Mouse (Mus musculus) testis, adult 2 months (tissue): ENCODE data around the gene Doc2a.

Source experiments
- CTCF ChIP-seq: fragments of 200-500 bp; IDR thresholded peaks from 2 replicates; pipeline ENCODE4 v1.5.1; 2012; ENCODE audit warnings: low read depth, mild to moderate bottlenecking, inconsistent platforms, low read length, moderate library complexity; ENCODE audit not compliant: control insufficient read depth, insufficient read depth, insufficient replicate concordance
- POLR2A ChIP-seq: fragments of 200-500 bp; IDR thresholded peaks from 2 replicates; pipeline ENCODE4 v1.6.1; 2012; ENCODE audit warnings: low read depth, mild to moderate bottlenecking, inconsistent platforms, low read length, moderate library complexity; ENCODE audit not compliant: control insufficient read depth

DNA sequence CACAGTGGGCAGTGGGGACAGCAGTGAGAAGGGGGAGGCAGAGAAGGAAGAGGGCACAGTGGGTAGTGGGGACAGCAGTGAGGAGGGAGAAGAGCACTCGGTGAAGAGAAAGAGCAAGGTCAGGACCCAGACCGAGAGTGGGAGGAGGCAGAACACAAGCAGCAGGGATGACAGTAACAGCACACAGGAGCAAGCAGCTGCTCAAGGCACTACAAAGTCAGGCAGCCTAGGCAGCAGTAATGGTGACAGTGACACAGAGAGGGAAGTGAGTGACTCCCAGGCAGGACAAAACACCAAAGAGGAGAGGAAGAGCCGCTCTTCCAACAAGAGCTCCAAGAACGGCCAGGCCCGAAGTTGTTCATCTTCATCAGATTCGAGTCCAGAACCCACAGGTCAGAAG is 16.6 kb downstream of the Doc2a start:
- TF ChIP-seq CTCF (no peak), POLR2A (no peak)
